Mouse (Mus musculus): ENCODE results near the gene March7. TPM values are rescaled to one million over a fixed set of nuclear protein-coding genes. Genes with fewer than 3 reads are reported as not detected.

The March7 gene
- total RNA-seq, 2 experiments from 2014 or later = 44.2 to 60.7 TPM

DNA sequence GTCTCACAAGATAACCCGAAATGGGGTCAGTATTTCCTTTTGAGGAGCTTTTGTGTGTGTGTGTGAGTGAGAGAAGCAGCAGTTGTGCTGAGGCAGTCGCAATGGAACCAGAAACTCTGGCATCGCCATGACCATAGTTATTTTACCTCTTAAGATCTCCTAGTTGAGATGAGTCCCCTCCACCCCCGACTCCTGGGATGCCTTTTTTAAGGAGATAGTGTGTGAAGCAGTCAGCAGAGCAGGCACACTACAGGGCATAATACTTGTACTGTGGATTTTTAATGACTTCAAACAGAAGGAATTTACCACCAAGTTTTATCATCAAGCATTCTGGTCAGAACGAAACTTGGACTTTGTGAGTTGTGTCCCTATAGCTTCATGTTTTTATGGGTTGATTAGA, 1.1 kb downstream of the March7 start:
- no peak for ATAC-seq (replicated peaks; ENCODE audit: low FRiP score, poor library complexity, severe bottlenecking)

DNA sequence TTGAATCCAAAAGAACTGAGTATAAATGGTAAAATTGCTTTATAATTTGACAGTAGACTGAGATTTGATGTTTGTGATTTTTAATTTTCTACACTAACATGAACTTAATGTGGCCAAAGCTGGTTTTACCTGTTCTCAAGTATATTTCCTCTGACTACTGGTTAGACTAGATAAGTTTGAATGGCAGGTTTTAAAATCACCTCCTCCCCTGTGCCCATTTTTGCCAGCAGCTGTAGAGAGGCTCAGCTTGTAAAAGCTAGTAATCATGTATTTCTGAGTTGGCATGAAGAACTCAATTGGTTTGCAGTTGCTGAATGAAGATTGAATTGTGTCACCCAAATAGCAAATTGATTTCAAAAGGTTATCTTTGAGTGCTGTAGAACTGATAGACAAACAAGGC, 2.8 kb downstream of the March7 start:
- ATAC-seq (replicated peaks; ENCODE audit: low FRiP score, poor library complexity, severe bottlenecking) = no peak

DNA sequence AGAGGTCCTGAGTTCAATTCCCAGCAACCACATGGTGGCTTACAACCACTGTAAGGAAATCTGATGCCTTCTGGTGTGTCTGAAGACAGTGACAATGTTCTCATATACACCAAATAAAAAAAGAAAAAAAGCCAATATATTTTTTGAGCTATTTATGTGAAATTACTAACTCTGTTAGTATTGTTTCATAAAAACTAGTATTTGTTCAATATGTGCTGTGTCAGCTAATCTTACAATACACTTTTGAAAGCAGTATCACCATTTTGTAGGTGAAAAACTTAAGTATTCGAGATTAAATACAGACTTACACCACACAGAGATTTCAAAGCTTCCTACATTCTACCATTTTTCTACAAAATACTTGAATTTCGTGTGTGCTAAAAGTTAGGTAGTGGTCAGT, 5.0 kb downstream of the March7 start:
- no peak for ATAC-seq (replicated peaks; ENCODE audit: low FRiP score, poor library complexity, severe bottlenecking)

GRCm38 (mm10) chr2:60216547-60217153, 7.0 kb downstream of the March7 start:
- ATAC-seq (replicated peaks; ENCODE audit: low FRiP score, poor library complexity, severe bottlenecking) = no peak

- no peak for ATAC-seq (replicated peaks; ENCODE audit: low FRiP score, poor library complexity, severe bottlenecking)
Observed at GRCm38 (mm10) chr2:60217620-60218019, 7.9 kb downstream of the March7 start.

DNA sequence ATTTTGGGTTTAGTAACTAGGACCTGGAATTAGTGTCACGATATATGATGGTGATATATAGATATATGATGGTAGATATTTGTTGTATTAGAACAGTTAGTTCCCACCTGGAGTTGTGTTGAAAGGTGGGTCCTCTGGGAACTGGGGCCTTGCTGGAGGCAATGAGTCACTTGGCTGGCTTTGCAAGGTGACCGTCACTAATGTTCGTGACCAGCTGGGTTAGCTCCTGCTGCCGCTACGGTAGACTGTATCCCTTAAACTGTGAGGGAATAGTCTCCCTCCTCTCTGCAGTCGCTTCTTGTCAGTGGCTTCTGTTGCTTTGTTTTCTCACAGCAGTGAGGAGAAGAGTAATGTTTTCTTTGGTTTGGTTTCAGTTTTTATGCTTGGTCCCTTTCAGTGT, 11.5 kb downstream of the March7 start:
- no peak for ATAC-seq (replicated peaks; ENCODE audit: low FRiP score, poor library complexity, severe bottlenecking)

- no peak for ATAC-seq (replicated peaks; ENCODE audit: low FRiP score, poor library complexity, severe bottlenecking)
Observed at GRCm38 (mm10) chr2:60221954-60222353, 12.3 kb downstream of the March7 start.

DNA sequence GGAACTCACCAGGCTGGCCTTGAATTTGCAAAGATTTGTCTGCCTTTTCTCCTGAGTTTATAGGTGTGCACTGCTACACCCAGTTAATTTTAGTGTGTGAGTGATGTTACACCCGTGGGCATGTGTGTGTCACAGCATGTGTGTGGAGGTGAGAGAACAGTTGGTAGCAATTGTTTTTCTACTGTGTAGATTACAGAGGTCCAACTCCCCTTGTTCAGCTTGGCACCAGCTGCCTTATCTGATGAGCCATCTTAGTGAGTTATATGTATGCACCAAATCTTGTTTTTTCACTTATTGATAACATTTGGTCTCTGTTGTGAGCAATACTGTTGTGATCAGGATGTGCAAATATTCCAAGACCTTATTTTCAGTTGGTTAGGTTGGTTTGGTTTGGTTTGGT, 13.8 kb downstream of the March7 start:
- no peak for ATAC-seq (replicated peaks; ENCODE audit: low FRiP score, poor library complexity, severe bottlenecking)

- ATAC-seq (replicated peaks; ENCODE audit: low FRiP score, poor library complexity, severe bottlenecking) = no peak
Observed at GRCm38 (mm10) chr2:60228470-60228869, 18.8 kb downstream of the March7 start.

- no peak for ATAC-seq (replicated peaks; ENCODE audit: low FRiP score, poor library complexity, severe bottlenecking)
Observed at GRCm38 (mm10) chr2:60230361-60230760, 20.7 kb downstream of the March7 start.

- no peak for ATAC-seq (replicated peaks; ENCODE audit: low FRiP score, poor library complexity, severe bottlenecking)
Observed at GRCm38 (mm10) chr2:60233147-60233546, 23.5 kb downstream of the March7 start.

DNA sequence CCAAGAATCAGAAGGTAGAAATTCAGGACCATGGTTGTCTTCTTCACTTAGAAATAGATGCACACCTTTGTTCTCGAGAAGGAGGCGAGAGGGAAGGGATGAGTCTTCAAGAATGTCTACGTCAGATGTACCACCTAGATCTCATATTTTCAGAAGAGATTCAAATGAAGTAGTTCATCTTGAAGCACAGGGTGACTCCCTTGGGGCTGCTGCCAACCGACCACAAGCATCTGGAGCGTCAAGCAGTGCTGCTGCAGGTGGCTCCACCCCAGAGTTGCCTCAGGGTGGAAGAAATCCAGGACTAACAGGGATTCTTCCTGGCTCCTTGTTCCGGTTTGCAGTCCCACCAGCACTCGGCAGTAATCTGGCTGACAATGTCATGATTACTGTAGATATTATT, 24.8 kb downstream of the March7 start:
- ATAC-seq (replicated peaks; ENCODE audit: low FRiP score, poor library complexity, severe bottlenecking) = no peak

DNA sequence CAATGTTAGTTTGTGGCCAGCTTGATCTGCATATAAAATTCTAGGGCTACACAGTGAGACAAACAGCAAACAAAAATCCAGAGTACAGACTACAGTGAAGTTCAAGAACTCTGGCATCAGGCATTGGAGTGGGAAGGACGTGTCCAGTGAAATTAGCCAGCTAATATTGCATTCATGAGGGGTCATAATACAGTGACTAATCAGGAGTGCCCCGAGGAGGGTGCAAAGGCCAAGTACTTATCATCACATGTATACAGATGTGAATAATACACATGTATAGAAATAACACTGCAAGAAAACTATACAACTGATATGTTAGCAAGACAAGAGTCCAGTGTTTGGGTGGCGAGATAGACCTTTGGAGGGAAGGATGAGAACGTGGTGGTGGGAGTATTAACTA, 43.1 kb downstream of the March7 start:
- ATAC-seq (replicated peaks; ENCODE audit: low FRiP score, poor library complexity, severe bottlenecking) = no peak

GRCm38 (mm10) chr2:60253506-60253905, 43.8 kb downstream of the March7 start:
- ATAC-seq (replicated peaks; ENCODE audit: low FRiP score, poor library complexity, severe bottlenecking) = no peak

- ATAC-seq (replicated peaks; ENCODE audit: low FRiP score, poor library complexity, severe bottlenecking) = no peak
Observed at GRCm38 (mm10) chr2:60256751-60257150, 47.1 kb downstream of the March7 start.

GRCm38 (mm10) chr2:60259186-60259585, 49.5 kb downstream of the March7 start:
- ATAC-seq (replicated peaks; ENCODE audit: low FRiP score, poor library complexity, severe bottlenecking) = no peak

- no peak for ATAC-seq (replicated peaks; ENCODE audit: low FRiP score, poor library complexity, severe bottlenecking)
Observed at GRCm38 (mm10) chr2:60260621-60261350, 51.1 kb downstream of the March7 start.

DNA sequence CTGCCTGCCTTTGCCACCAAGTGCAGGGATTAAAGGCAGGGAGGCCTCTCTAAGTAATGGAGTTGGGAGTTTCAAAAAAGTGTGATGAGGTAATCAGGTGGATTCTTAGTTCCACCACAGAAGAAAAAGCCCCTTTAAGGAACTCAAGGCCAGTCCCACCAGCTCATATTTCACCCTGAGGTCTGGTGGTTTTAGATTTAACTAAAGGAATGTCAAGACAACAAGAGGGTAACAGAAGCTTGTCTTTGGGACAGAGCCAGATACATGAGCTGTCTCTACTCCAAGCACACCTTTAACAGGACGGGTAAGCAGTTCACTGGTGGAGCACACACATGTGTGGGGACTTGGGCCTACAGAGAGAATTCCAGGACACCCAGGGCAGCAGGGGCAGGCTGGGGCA, 57.9 kb downstream of the March7 start:
- no peak for ATAC-seq (replicated peaks; ENCODE audit: low FRiP score, poor library complexity, severe bottlenecking)

- ATAC-seq (replicated peaks; ENCODE audit: low FRiP score, poor library complexity, severe bottlenecking) = no peak
Observed at GRCm38 (mm10) chr2:60269856-60270479, 60.3 kb downstream of the March7 start.

GRCm38 (mm10) chr2:60278627-60279026, 68.9 kb downstream of the March7 start:
- ATAC-seq (replicated peaks; ENCODE audit: low FRiP score, poor library complexity, severe bottlenecking) = no peak

DNA sequence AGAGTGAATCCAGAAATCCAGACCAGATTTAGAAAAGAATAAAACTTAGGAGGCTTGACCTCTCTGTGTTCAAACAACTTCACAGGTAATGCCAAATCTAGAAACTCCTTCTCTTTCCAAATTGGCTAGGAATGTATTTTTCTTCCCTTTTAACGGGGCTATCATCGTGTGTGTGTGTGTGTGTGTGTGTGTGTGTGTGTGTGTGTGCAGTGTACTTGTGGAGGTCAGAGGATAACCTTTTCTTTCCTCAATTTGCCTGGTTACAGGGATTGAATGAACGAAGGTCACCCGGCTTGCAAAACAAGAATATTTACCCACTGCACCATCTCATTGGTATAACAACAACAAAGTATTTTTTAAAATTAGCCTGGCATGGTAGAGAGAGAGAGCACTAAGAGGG, 72.9 kb downstream of the March7 start:
- ATAC-seq (replicated peaks; ENCODE audit: low FRiP score, poor library complexity, severe bottlenecking) = no peak

Measured in erythroblast, adult 5-6 weeks (primary cell).